ENCODE assay signal across 14 mouse cellular contexts in the genomic region with DNA sequence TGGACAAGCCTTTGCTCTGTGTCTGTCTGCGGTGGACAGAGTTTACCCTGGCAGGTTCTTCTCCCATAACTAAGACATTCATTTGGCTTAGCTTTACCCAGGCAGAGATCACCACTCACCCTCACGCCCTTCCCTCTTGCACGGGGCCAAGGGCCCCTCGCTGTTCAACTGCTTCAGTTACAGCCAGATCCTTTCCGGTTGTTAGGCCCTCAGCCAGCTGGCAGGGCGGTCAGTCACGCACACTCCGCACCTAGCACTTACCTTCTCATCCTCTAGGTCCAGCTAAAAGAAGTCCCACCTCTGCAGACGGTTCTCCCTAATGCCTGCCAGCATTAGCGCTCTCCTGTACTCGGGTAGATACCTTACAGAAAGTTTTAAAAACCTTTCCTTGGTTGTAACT.
"Had no signal": no experiment of that assay in that cellular context is flagged by ENCODE, and none has a peak within 500 bp of the region (broad histone marks: within the 10 kb centered on the region; RNA-seq: fewer than 3 reads in every experiment).

No protein-coding gene starts in this region.

- DNase-seq: lung, adult 2 months; lung, postnatal 14 days; lung, postnatal 36 days; right cerebral cortex, postnatal 14 days; spleen, adult 18-20 months; thymus, adult 18-20 months; thymus, postnatal 14 days; thymus, postnatal 36 days had no signal

- H3K4me3 ChIP-seq: lung, embryonic 15.5 days; megakaryocyte, embryonic 14.5 days; midbrain, embryonic 13.5 days; midbrain, embryonic 15.5 days; neural tube, embryonic 12.5 days had no signal

- H3K9ac ChIP-seq: lung, embryonic 15.5 days; midbrain, embryonic 13.5 days; midbrain, embryonic 15.5 days; neural tube, embryonic 12.5 days had no signal

- H3K27ac ChIP-seq: lung, embryonic 15.5 days; macrophage; midbrain, embryonic 13.5 days; midbrain, embryonic 15.5 days; neural tube, embryonic 12.5 days had no signal

- H3K4me1 ChIP-seq: lung, embryonic 15.5 days; midbrain, embryonic 13.5 days; midbrain, embryonic 15.5 days; neural tube, embryonic 12.5 days had no signal

- H3K27me3 ChIP-seq: lung, embryonic 15.5 days; megakaryocyte, embryonic 14.5 days; midbrain, embryonic 13.5 days; midbrain, embryonic 15.5 days; neural tube, embryonic 12.5 days had no signal
